Mouse (Mus musculus) midbrain, embryonic 10.5 days (tissue): ENCODE measurements around the gene Itpr2. TPM values are rescaled to one million over a fixed set of nuclear protein-coding genes. Genes with fewer than 3 reads are reported as not detected.
"Not testable (repeated sequence)": the region's sequence is repeated elsewhere in the genome, so short reads cannot be mapped to it uniquely, and the experiment has no call there.

ENCODE experiments used
- DNase-seq: peaks from one replicate; pipeline ENCODE4 v3.0.0-alpha.2; 2017; ENCODE audit warnings: low spot score
- H3K27ac ChIP-seq: fragments of 300-500 bp; sonication (generic); replicated peaks from 2 replicates; pipeline ENCODE4 v1.5.1; 2016; ENCODE audit warnings: mild to moderate bottlenecking
- H3K27me3 ChIP-seq: fragments of 300-500 bp; sonication (generic); 2 replicates; pipeline ENCODE4 v1.6.1; 2016; ENCODE audit warnings: low read depth, mild to moderate bottlenecking; ENCODE audit not compliant: poor library complexity, severe bottlenecking
- H3K36me3 ChIP-seq: fragments of 300-500 bp; sonication (generic); 2 replicates; pipeline ENCODE4 v1.6.1; 2016; ENCODE audit warnings: mild to moderate bottlenecking, moderate library complexity
- H3K4me1 ChIP-seq: fragments of 300-500 bp; sonication (generic); 2 replicates; pipeline ENCODE4 v1.6.1; 2016
- H3K4me3 ChIP-seq: fragments of 300-500 bp; sonication (generic); 2 replicates; pipeline ENCODE4 v1.5.1; 2016; ENCODE audit warnings: mild to moderate bottlenecking, moderate library complexity
- H3K9me3 ChIP-seq: fragments of 300-500 bp; sonication (generic); replicated peaks from 2 replicates; pipeline ENCODE4 v1.6.1; 2016; ENCODE audit warnings: mild to moderate bottlenecking
- WGBS: fragments of 180-500 bp; shearing (Covaris S2); methylation state at CpG from one replicate; pipeline ENCODE4 v1.1.7; 2016; 5-methylcytosine and 5-hydroxymethylcytosine counted together
- polyA plus RNA-seq: library from polyadenylated mRNA; unstranded; fragments of >200 nt; fragmentation: Nextera tagmentation; extraction: Ambion mirVana; gene quantifications from 2 replicates; pipeline ENCODE4 v1.2.1, GENCODE M21; 2016

Itpr2 gene
- polyA plus RNA-seq, 1 experiment from 2014 or later = 4.4 TPM

DNA sequence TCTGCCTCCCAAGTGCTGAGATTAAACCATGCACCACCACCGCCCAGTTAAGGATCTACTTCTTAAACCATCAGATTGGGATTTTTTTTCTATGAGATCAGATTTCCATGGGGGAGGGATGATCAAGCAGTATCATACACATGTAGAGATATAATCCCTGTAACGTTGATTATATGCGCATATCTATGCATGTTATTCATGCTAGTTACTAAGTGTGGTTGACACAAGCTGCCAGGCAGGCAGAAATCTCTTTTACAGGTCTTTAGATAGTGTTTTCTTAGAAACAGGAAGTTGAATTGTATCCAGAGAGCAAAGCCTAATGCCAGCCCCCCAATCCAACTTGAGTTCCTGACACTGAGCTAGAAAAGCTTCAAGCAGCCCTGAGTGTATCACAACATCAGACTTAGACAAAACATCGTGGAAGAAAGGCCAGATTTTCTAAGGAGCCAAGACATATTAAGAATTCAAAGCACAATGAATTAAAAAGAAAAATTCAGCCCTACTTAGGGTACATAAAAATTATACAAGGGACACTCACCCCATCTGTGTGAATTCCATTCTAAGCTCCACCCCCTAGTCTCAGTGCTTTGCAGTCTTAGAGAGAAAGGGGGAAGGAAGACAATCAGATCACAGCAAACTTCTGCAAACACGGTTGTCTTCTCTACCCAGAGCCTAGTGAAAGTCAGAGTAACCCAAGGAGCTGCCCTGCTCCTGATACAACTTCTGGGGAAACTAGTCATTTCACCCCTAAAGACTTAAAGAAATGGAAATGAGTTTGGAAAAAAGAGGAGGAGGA, 22.9 kb downstream of the Itpr2 start:
- Histone ChIP-seq H3K9me3 (no peaks in the 10 kb centered on the region), H3K4me1 (peaks cover 20% of the 10 kb centered on the region), H3K4me3 (no peak overlapping the region), H3K27ac (no peak overlapping the region), H3K27me3 (no peaks in the 10 kb centered on the region), H3K36me3 (no peaks in the 10 kb centered on the region)
- WGBS = 84% methylated on average over 5 of the region's 5 CpGs
- DNase-seq = no peak

DNA sequence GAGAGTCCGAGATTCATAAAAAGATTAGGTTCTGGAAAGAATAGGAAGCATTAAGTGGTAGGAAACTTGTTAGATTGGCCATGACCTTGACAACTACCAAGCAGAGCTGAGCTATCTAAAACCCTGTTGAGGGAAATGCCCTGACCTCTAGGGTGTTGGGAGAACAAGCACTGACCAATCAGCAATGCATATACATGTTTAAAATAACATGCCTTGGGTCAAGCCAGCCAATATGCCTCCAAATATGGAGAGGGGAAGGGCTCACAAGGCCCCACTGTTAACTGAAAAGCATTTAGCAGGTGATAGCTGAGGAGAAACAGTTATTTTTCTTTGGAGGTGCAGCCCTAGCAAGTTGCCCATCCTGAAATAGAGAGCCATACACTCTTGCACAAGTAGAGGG, 25.2 kb downstream of the Itpr2 start:
- Histone ChIP-seq H3K4me3 (no peak overlapping the region), H3K9me3 (no peaks in the 10 kb centered on the region), H3K27ac (no peak overlapping the region), H3K4me1 (peaks cover 10% of the 10 kb centered on the region), H3K36me3 (no peaks in the 10 kb centered on the region), H3K27me3 (no peaks in the 10 kb centered on the region)
- no peak for DNase-seq
- WGBS = 83% methylated on average over 1 of the region's 1 CpGs

DNA sequence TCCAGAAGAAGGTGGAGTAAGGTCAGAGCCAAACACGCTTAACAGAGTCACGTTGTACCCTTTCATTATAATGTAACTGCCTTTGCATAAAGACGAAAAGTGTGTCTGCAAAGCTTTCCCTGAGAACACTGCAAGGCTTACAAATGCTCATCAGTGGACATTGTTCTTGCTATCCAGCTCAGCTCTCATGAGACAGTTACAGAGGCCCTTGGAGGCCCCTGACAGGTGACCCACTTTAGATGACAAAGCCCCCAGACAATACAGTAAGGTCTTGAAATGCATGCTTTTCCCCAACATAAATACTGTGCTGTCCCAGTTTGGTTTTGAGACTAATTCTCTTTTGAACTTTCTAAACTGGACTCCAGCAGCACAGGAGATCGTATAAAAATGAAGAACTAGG, 27.9 kb downstream of the Itpr2 start:
- whole genome bisulfite sequencing = 87% methylated on average over 4 of the region's 4 CpGs
- no peaks in the 10 kb centered on the region for H3K36me3 ChIP-seq
- H3K27ac ChIP-seq = no peak overlapping the region
- no peaks in the 10 kb centered on the region for H3K9me3 ChIP-seq
- no peaks in the 10 kb centered on the region for H3K27me3 ChIP-seq
- peaks cover 4% of the 10 kb centered on the region for H3K4me1 ChIP-seq
- H3K4me3 ChIP-seq = no peak overlapping the region
- DNase-seq = no peak

DNA sequence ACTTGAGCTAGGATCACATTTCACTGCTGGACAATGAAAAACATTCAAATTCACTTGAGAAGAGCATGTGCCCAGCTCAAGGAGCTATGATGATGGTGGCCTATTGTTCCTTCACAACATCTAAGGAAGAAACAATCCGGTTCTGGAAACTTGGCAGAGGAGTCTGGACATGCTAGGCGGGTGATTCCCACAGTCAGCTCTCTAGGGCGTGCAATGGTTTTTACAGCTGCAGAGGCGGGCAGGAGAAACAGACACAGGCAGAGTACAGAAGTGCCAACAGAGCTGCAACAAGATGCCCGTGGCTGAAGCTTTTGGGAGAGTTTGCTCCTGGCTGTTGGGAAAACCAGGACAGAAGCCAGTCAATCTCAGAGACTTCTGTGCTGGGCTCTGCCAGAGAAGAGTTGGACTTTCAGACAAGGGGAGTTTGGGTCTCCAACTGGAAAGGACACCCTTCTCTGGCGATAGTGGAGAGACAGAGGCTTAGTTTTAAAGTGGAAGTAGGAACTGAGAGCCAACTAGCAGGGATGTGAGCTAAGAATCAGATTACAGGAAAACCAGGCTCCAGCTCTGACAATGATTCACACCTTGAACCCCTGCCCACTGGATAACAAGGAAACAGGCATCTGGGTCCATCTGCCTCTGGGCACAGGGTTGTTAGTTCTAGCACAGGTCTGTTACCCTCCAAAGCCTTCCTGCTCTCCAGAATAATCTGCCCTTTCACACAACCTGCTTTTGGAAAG, 28.6 kb downstream of the Itpr2 start:
- Histone ChIP-seq H3K4me3 (no peak overlapping the region), H3K36me3 (no peaks in the 10 kb centered on the region), H3K4me1 (peaks cover 11% of the 10 kb centered on the region), H3K27me3 (no peaks in the 10 kb centered on the region), H3K9me3 (no peaks in the 10 kb centered on the region), H3K27ac (no peak overlapping the region)
- no peak for DNase-seq
- WGBS = 83% methylated on average over 6 of the region's 6 CpGs

DNA sequence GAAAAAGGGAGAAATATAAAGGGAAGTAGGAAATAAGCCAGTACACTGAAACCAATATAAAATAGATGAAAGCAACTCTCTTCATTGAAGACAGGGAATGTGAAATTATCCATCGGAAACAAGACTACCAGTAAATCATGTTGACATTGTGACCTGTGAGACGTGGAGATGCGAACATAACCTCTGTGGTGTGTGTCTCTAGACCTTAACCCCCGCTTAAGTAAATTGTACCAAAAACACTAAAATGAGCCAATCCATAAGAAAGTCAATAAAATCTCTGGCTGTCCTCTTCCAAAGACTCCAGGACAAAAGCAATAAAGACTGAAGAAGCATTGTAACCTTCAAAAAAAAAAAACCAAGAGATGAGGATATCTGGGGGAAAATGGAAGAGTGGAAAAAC, 31.6 kb downstream of the Itpr2 start:
- Histone ChIP-seq H3K36me3 (no peaks in the 10 kb centered on the region), H3K9me3 (no peaks in the 10 kb centered on the region), H3K4me1 (peaks cover 12% of the 10 kb centered on the region), H3K4me3 (no peak overlapping the region), H3K27me3 (no peaks in the 10 kb centered on the region), H3K27ac (no peak overlapping the region)
- WGBS = 88% methylated on average over 4 of the region's 4 CpGs
- DNase-seq = no peak

DNA sequence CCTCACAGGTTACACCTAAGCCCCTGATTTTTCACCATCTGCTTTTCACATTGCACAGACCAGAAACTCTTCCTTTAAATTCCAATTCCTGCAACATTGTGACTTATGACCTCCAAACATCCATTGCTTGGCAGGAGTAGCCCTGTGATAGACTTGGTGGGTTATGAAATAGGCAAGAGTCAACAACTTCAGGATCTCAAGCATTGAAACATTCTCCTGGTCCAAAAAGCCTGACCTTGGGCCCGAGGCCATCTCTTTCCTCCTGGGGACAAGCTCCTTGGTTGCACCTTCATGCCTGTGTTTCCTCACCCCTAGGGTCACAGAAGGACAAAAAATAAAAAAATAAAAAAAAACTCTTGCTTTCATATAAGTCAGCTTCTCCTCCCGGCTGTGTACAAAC, 32.1 kb downstream of the Itpr2 start:
- DNase-seq = no peak
- H3K36me3 ChIP-seq = no peaks in the 10 kb centered on the region
- H3K4me1 ChIP-seq = peaks cover 12% of the 10 kb centered on the region
- H3K9me3 ChIP-seq = no peaks in the 10 kb centered on the region
- 82% methylated on average over 2 of the region's 2 CpGs for WGBS
- no peaks in the 10 kb centered on the region for H3K27me3 ChIP-seq
- no peak overlapping the region for H3K4me3 ChIP-seq
- no peak overlapping the region for H3K27ac ChIP-seq

DNA sequence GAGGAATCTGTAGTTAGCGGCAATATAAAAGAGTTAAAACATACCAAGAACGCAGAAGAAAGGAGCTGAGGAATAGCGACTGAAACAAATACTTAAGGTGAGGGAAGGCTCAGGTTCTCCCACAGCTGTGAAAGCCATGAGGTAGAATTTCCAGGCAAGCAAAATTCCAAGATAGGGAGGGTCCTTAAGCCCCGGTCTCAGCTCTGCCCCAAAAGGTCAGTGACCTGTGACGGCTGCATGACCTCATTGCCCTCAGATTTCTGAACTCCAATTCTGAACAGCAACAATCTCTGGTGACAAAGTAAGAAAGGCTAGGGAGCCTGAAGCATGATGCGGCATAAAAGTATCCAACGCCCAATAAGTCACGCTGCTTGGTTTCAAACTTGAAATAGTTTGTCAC, 33.7 kb downstream of the Itpr2 start:
- peak; percentile 35 for DNase-seq
- Histone ChIP-seq H3K27me3 (no peaks in the 10 kb centered on the region), H3K36me3 (no peaks in the 10 kb centered on the region), H3K9me3 (no peaks in the 10 kb centered on the region), H3K27ac (no peak overlapping the region), H3K4me1 (peaks cover 12% of the 10 kb centered on the region), H3K4me3 (no peak overlapping the region)
- 41% methylated on average over 8 of the region's 8 CpGs for whole genome bisulfite sequencing

DNA sequence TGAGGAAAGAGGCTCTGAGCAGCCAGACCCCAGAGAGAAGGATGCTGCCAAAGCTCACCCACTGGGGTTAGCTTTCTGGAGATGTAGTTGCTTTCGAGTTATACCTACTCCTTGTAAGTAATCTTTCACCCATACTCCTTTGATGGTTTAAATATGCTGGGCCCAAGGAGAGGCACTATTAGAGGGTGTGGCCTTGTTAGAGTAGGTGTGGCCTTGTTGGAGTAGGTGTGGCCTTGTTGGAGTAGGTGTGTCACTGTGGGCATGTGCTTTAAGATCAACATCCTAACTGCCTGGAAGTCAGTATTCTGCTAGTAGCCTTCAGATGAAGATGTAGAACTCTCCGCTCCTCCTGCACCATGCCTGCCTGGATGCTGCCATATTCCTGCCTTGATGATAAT, 37.4 kb downstream of the Itpr2 start:
- not testable (repeated sequence) for DNase-seq, H3K36me3 ChIP-seq, H3K27me3 ChIP-seq, H3K27ac ChIP-seq, H3K4me3 ChIP-seq, H3K9me3 ChIP-seq
- H3K4me1 ChIP-seq = peaks cover 12% of the 10 kb centered on the region
- 98% methylated on average over 2 of the region's 2 CpGs for WGBS

DNA sequence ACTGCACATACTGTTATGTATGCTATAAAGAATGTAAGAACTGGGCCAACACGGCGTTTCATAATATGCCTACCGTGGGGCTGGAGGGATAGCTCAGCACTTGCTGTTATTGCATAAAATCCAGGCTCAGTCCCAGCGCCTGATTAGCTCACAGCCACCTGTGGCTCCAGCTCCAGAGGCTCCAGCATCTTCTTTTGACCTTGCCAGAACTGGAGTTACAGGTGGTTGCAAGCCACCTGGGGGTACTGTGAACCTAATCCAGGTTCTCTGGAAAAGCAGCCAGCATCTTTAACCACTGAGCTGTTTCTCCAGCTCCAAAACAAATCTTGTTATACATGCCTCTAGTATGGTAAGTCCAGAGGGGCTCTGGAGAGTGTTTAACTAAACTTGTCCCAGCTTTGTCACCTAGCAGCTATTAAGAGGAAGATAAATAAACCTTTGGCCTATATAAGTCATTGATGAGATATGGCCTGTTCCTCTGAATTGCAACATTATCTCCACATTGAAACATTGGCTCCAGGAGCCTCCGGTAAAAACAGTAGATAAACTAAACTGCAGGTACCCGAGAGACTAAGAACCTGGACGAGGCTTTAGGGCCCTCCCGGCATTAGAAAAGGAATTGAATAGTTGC, 37.9 kb downstream of the Itpr2 start:
- DNase-seq = no peak
- Histone ChIP-seq H3K4me1 (peaks cover 11% of the 10 kb centered on the region), H3K9me3 (no peaks in the 10 kb centered on the region), H3K27me3 (no peaks in the 10 kb centered on the region), H3K27ac (no peak overlapping the region), H3K36me3 (no peaks in the 10 kb centered on the region), H3K4me3 (no peak overlapping the region)
- 92% methylated on average over 8 of the region's 8 CpGs for WGBS

DNA sequence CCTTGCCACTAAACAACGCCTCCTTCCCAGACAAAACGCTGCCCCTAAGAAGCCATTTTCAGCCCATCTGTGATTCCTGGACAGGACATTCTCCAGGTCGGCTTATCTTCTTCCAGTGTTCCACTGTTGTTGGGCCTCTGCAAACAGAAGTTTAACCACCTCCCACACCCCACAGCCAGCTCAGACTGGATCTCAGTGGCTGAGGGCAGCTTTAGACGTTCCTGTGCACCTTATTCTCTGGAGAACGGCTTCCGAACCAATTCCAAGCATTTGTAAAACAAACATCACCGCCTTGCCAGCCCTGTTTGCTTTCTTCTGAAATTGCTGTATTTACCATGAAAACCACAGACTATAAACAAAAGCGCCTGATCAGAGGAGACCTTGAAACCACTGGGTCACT, 41.1 kb downstream of the Itpr2 start:
- H3K4me3 ChIP-seq = no peak overlapping the region
- H3K4me1 ChIP-seq = peaks cover 17% of the 10 kb centered on the region
- H3K36me3 ChIP-seq = no peaks in the 10 kb centered on the region
- H3K27ac ChIP-seq = no peak overlapping the region
- no peaks in the 10 kb centered on the region for H3K9me3 ChIP-seq
- WGBS = 80% methylated on average over 8 of the region's 8 CpGs
- no peak for DNase-seq
- H3K27me3 ChIP-seq = no peaks in the 10 kb centered on the region

DNA sequence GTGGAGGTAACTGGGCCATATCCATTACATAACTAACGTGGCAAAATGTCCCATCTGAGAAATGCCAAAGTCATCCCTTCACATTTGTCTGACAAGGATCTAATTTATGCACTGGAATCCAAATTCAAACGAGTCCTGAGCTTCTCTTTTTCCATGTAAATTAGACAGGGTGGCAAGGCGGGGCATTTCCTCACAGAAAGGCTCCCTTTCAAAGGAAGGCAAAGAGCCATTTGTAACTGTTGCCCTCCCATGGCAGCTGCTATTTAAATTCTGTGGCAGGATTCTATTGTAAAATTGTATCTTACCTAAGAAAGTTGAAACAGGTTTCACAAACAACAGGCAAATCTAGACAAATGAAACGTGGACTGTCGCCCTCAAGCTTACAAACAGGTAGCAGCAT, 43.6 kb downstream of the Itpr2 start:
- Histone ChIP-seq H3K27ac (peak overlapping the region; percentile 55; the same call in 1 of the 2 replicates), H3K36me3 (no peaks in the 10 kb centered on the region), H3K4me3 (no peak overlapping the region), H3K4me1 (peaks cover 17% of the 10 kb centered on the region), H3K9me3 (no peaks in the 10 kb centered on the region), H3K27me3 (no peaks in the 10 kb centered on the region)
- WGBS = 47% methylated on average over 5 of the region's 5 CpGs
- DNase-seq = no peak

DNA sequence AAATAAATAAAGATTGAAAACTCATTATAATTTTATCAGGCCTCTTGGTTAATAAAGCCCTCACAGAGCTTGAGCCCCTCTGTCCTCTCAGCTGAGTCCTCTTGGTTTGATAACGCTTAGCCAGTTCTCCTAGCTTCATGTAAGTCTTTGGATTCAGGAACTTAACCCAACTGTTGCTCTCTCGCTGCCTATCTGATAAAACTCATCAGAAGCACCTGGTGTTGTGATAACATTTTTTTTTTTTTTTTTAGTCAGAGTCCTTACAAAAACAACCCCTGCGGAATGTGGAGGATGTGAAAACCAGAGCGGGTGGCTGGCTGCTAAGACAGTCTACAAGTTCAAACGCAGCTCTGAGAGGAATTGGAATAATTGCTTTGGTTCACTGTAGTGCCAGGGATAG, 45.3 kb downstream of the Itpr2 start:
- no peak overlapping the region for H3K27ac ChIP-seq
- no peaks in the 10 kb centered on the region for H3K9me3 ChIP-seq
- no peak overlapping the region for H3K4me3 ChIP-seq
- 89% methylated on average over 5 of the region's 5 CpGs for WGBS
- no peaks in the 10 kb centered on the region for H3K36me3 ChIP-seq
- DNase-seq = no peak
- H3K4me1 ChIP-seq = peaks cover 17% of the 10 kb centered on the region
- H3K27me3 ChIP-seq = no peaks in the 10 kb centered on the region
